Mouse (Mus musculus) retina, postnatal 1 day (tissue): ENCODE data around the gene Ano10.
A peak's percentile ranks its signal among the peaks of the same experiment; 100 is the strongest.

Experiments used
- DNase-seq: peaks from one replicate; pipeline ENCODE4 v3.0.0-alpha.2; 2012

Gene Ano10

GRCm38 (mm10) chr9:122244080-122244799 lies 50.0 kb downstream of the Ano10 start:
- DNase-seq: peak; percentile 64

GRCm38 (mm10) chr9:122243297-122243696 lies 50.9 kb downstream of the Ano10 start:
- DNase-seq: no peak

DNA sequence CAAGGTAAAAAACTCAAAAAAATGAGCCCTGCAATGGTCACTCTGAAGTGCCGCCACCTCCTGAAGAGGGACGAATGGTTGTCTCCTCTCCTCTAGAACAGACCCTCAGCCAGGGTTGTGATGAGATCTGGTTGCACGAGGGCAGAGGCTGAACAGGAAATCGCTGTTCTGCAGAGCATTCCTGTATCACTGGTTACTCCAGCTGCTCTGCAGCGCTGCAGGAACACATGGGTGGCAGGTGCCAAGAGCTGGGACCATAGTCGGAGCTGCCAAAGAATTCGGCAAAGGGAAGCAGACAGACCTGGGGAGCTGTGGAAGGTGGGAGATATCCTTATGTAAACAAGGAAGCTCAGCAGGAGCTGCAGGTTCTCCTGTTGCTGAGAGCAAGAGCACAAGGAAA lies 51.4 kb downstream of the Ano10 start:
- DNase-seq: no peak

DNA sequence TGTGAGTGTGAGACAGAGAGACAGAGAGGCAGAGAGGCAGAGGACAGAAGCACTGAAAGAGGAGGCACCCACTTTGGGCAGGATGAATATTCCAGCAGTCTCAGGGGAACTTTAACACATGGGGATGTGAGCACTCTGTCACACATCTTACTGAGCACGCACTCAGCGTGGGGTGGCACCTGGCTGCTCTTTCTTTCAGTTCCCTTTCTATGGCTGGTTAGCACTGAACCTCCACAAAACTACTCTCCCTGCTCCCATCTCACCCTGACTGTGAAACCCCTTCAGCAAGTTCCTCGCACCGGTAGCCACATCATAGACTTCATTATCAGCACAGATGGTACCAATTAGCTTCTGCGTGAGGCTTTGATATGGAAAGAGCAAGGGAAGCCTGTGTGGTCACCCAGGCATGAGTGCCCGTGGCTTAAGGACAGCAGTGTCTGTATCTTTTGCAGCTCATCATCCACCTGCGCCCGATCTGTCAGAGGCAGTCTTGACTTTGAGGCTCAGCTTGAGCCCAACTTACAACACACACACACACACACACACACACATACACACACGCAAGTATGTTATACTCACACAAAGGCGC lies 52.3 kb downstream of the Ano10 start:
- DNase-seq: peak; percentile 42

GRCm38 (mm10) chr9:122240629-122241199 lies 53.5 kb downstream of the Ano10 start:
- no peak for DNase-seq

DNA sequence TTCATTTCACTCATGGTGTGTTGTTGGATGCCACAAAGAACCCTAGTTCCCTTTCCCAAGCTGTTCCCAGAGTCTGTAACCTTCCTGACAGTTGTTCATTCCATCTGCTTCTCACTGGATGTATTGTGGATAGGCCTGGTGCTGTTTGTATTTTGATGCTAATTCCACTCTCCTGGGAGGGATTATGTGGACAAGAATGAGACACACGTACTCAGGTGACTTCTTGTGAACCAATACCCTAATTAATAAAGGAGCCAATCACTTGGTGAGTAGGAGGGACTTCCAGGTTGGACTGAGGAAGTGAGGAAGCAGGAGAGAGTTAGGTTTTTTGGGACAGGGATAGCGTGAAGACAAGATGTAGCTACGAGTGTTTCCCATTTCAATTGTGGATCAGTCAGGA lies 59.5 kb downstream of the Ano10 start:
- DNase-seq: no peak

GRCm38 (mm10) chr9:122233972-122234345 lies 60.3 kb downstream of the Ano10 start:
- no peak for DNase-seq

DNA sequence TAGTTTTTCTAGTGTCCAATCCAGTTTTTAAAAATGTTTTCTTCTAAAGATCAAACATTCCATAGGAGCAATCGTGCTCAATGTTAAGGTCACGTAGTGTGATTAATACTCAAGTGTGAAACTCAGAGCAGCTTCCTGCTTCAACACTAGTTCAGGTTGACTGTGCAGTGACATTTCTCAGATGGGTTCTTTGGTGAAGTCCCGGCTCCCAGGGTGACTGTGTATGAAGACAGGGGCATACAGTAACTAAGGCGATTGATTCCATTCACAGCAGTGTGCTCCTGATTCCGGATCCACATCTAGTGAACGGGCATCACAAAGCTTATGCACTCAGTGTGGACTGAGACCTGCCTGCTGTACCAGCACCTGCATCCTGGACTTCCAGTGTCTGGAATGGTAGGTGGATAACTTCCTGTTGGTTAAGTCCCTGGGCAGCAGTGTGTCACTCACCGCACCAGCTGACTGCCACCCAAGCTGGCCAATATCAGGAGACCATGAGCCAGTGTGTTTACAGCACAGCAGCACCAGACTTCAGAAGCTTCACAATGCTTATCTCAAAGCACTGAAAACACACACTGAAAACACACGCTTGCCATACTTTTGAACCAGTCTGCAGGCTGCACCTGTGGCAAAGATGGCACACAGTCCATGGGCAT lies 60.8 kb downstream of the Ano10 start:
- no peak for DNase-seq

DNA sequence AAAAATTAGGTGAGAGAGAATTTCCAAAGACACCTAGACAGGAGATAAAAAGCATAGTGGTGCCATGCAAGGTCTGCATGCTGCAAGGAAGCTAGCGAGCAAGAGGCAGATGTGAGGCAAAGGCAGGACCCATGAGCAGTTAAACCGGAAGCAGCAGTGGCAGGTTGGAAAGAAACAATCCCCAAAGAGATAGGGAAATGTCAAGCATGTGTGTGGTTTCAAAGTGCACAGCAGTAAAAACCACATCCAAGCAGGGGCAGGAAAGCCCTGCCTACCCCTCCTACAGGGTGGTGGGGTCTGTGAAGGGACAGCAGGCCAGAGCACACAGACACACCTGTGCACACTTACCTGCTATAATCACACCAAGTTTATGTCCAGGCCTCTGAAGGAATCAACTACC lies 61.3 kb downstream of the Ano10 start:
- no peak for DNase-seq

- DNase-seq: no peak
These were observed 63.5 kb downstream of the Ano10 start for GRCm38 (mm10) chr9:122230701-122231100.

DNA sequence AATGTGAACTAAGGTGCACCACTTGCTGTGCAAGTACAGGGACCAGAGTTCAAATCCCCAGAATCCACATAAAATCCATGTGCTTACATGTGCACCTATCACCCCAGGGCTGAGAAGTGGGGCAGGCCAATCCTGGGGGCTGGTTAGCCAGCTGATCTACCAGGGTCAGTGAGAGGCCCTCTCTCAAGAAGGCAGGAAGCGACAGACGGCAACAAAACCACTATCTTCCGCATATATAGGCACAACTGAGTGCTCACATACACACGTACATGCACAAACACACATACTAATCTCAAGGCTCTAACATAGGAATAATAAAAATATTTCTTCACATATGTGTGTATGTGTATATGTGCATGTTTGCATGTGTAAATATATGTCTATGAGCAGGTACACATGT lies 67.8 kb downstream of the Ano10 start:
- DNase-seq: no peak

DNA sequence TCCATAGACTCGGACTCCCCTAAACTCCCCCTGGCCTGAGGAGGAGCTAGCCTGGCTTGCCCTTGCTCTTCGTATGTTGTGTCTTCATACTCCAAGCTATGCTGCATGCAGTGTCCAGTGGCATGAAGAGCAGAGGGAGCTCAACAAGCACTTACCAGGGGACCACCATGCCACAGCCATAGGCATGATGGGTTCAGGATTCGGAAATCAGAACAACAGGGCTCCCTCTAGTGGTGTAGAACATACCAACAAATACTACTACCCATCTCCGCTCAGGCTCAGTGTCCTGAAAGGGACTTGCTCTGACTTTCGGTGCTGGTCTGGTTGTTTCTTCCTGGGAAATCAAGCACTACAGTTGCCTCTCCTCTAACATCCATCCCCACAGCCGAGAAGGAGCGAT lies 68.9 kb downstream of the Ano10 start:
- peak; percentile 73 for DNase-seq

DNA sequence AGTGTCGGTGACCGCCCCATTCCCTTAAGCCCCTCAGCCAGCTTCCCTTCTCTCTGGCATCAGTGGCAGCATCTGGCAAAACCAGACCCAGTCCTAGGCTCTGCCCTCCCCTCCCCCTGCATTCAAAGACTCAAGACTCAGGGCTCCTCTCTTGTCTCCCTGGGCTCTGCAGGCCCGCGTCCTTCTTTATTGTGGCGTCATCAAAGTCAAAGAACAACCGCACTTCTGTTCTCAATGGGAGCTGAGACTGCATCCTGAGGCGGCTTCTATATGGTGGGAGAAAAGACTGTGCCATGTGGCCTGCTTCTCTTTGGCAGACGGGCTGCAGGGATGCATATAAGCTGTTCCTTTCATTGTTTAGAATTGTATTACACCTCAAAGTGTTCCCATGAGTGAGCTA lies 71.2 kb downstream of the Ano10 start:
- no peak for DNase-seq

DNA sequence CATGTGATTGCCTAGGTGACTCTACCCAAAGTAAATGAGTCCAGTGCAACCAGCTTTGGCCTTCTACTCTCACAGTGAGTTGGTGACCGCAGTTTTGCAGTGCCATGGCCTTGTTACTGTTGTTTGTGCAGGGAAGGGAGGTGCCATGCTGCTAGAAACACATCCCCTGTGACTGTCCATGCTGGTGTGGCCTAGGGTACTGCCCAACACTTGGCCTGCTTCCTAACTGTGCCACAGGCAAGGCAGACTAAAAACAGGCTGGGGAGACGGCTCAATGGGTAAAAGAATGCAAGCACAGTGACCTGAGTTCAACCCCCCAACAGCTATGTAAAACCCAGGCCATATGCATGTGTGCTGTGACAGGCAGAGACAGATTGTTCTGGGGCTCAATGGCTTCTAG lies 74.3 kb downstream of the Ano10 start:
- no peak for DNase-seq

DNA sequence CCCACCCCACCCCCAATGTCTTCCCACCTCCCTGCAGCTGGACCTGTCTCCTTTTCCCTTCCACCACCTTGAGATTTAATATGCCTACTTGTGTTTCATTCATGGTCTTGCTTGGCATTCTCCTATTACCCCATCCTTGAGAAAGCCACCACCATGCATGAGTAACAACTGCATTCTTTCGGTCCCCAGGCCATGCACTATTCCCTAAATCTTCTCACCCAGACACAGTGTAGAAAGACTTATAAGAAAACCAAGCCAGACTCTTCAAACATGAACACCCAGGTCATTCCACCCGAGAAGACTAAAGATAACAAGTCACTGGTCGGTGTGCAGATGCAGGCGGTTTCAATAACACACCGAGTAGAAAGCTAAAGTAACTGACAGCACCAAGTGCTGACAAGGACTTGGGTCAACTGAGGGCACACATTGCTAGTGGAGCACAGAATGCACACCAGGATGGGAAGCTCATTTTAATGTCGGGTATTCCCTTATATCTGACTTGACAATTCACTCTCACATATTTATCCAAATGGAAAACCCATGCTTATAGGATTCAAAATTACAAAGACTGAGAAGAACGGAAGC lies 77.2 kb downstream of the Ano10 start:
- no peak for DNase-seq

DNA sequence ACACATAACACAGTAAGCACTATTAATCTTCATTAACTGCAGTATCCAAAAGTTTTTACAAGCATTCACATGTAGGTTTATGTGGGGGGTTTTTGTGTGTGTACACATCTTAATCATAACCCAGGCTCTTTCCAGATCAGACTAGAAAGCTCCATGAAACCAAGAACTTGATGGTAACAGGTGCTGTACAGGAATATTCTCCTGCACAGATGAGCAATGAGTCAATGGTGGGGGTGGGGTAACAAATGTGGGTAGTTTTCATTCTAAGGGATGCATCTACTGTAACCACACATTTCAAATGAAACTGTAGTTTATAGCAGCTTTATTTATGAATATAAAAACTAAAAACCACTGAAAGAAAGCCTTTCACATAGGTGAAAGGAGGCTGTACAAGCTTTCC lies 79.1 kb downstream of the Ano10 start:
- no peak for DNase-seq

- DNase-seq: no peak
These were observed 85.9 kb downstream of the Ano10 start for GRCm38 (mm10) chr9:122208311-122208710.

DNA sequence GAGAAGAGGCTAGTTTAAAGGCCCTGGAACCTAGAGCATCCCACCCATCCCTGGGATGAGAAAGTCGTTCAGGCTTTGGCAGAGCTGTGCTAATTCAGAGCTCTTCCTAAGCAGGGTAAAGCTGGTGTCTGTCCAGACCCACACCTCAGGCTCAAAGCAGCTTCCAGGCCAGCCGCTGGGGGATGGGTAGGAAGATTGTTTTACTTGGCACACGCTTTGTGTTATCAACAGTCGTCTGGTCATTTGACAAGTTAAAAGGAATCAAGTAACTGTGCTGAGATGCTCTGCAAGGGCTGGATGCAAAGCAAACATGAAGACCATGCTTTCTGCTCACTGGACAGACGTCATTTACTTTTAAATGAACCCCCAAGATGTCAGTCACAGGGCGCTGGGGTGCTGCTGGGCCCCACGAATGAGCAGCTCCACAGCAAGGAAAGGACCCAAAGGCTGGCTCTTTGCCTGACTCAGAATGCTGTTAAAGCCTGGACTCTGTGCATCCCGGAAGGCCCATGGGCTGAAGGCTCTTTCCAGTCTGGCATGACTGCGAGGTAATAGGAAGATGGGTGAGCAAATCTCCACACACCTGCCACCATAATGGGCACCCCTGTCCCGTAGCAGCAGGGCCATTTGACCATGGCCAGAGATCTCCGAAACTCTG lies 88.6 kb downstream of the Ano10 start:
- DNase-seq: no peak

GRCm38 (mm10) chr9:122204508-122204907 lies 89.7 kb downstream of the Ano10 start:
- peak; percentile 38 for DNase-seq

- DNase-seq: no peak
These were observed 95.0 kb downstream of the Ano10 start for GRCm38 (mm10) chr9:122199253-122199652.

- DNase-seq: no peak
These were observed 95.6 kb downstream of the Ano10 start for GRCm38 (mm10) chr9:122198621-122199020.

DNA sequence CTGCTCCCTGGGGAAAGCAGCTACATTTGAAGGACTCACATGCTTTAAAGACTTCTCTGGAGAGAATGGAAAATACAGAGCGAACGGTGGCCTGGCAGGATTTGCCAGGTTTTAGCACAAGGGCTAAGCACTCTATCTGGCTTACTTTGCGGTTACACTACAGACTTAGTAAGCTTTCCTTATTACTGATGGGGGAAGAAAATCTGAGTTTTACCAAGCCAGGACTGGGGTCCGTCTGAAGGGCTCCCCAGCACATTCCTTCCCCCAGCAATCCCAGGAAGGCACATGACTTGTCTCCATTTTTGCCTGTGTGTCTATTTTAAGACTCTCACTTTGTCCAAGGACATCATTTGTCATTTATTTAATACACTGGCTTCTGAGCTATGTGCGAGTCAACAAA lies 97.2 kb downstream of the Ano10 start:
- no peak for DNase-seq

DNA sequence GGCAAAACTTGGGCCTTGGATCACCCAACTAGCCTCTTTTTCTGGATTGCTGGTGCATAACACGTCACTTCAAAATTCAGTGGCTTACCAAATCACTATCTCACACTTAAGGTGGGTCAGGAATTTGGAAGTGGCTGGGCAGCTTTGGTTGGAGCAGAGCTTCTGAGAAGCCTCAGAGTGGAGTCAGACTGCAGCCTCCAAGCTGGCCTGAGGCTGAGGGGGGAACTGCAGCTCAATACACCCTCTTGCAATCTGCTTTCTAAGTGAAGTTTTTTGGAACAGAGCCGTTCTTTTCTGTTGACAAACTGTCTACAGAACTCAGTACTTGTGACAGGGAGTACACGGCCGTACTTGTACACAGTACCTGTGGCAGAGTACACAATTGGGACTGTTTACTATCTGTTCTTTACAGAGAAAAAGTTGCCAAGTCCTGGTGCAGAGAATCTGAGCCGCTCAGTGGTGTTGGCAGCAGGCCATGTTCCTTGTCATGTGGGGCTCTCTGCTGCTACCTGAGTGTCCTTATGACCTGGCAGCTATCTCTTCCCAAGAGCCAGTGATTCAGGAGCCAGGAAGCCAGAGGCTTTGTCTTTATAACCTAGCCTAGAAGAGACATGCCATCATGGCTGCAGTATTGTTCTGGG lies 99.1 kb downstream of the Ano10 start:
- DNase-seq: no peak
